Mouse (Mus musculus) heart, embryonic 12.5 days (tissue): ENCODE results near the gene Ushbp1. TPM values are rescaled to one million over a fixed set of nuclear protein-coding genes. Genes with fewer than 3 reads are reported as not detected.

Experiments
- polyA plus RNA-seq: library from polyadenylated mRNA; unstranded; fragments of >200 nt; fragmentation: Nextera tagmentation; extraction: Ambion mirVana; gene quantifications from 2 replicates; pipeline ENCODE4 v1.2.1, GENCODE M21; 2016

Ushbp1 gene
- polyA plus RNA-seq, 1 experiment from 2014 or later = 4.8 TPM

Other genes starting within 250 kb of the Ushbp1 start
- 28.1 and 29.1 TPM in 2 replicates for gene Myo9b, start 123.1 kb downstream of the Ushbp1 start, polyA plus RNA-seq
- 131 and 132 TPM in 2 replicates for gene Haus8, start 122.9 kb downstream of the Ushbp1 start, polyA plus RNA-seq
- gene Use1, start 29.0 kb downstream of the Ushbp1 start, polyA plus RNA-seq = 68.6 and 69.9 TPM in 2 replicates
- gene Ocel1, start 24.5 kb downstream of the Ushbp1 start, polyA plus RNA-seq = 5.5 and 5.7 TPM in 2 replicates
- 63.6 and 64.3 TPM in 2 replicates for gene Nr2f6, start 13.8 kb downstream of the Ushbp1 start, polyA plus RNA-seq
- gene Babam1, start 1.1 kb upstream of the Ushbp1 start, polyA plus RNA-seq = 77.6 and 94.2 TPM in 2 replicates
- 28.8 and 30.2 TPM in 2 replicates for gene Ankle1, start 10.2 kb upstream of the Ushbp1 start, polyA plus RNA-seq
- 35.4 and 36.7 TPM in 2 replicates for gene Abhd8, start 67.9 kb upstream of the Ushbp1 start, polyA plus RNA-seq
- gene Mrpl34, start 69.2 kb upstream of the Ushbp1 start, polyA plus RNA-seq = 172 and 175 TPM in 2 replicates
- gene Dda1, start 73.4 kb upstream of the Ushbp1 start, polyA plus RNA-seq = 85.4 and 89.9 TPM in 2 replicates
- gene Ano8, start 90.2 kb upstream of the Ushbp1 start, polyA plus RNA-seq = 2.7 and 3.8 TPM in 2 replicates
- 11.6 and 12.8 TPM in 2 replicates for gene Gtpbp3, start 92.3 kb upstream of the Ushbp1 start, polyA plus RNA-seq
- gene Plvap, start 116.0 kb upstream of the Ushbp1 start, polyA plus RNA-seq = 184 and 202 TPM in 2 replicates
- gene Ccdc194, start 129.9 kb upstream of the Ushbp1 start, polyA plus RNA-seq = 0.83 and 1.4 TPM in 2 replicates
- 25.6 and 28.8 TPM in 2 replicates for gene Bst2, start 141.7 kb upstream of the Ushbp1 start, polyA plus RNA-seq
- 51.8 and 53.4 TPM in 2 replicates for gene Mvb12a, start 147.1 kb upstream of the Ushbp1 start, polyA plus RNA-seq
- 0.28 and 0.58 TPM in 2 replicates for gene Tmem221, start 163.1 kb upstream of the Ushbp1 start, polyA plus RNA-seq
- not detected in 2 replicates for gene Nxnl1, start 170.8 kb upstream of the Ushbp1 start, polyA plus RNA-seq
- 21.2 and 22.6 TPM in 2 replicates for gene Slc27a1, start 173.1 kb upstream of the Ushbp1 start, polyA plus RNA-seq
- gene Pgls, start 196.4 kb upstream of the Ushbp1 start, polyA plus RNA-seq = 178 and 179 TPM in 2 replicates
- 2.2 and 2.4 TPM in 2 replicates for gene Fam129c, start 201.8 kb upstream of the Ushbp1 start, polyA plus RNA-seq
- 60.7 and 61.4 TPM in 2 replicates for gene Colgalt1, start 215.2 kb upstream of the Ushbp1 start, polyA plus RNA-seq